Mouse (Mus musculus): ENCODE data around the gene Osbp.

DNA sequence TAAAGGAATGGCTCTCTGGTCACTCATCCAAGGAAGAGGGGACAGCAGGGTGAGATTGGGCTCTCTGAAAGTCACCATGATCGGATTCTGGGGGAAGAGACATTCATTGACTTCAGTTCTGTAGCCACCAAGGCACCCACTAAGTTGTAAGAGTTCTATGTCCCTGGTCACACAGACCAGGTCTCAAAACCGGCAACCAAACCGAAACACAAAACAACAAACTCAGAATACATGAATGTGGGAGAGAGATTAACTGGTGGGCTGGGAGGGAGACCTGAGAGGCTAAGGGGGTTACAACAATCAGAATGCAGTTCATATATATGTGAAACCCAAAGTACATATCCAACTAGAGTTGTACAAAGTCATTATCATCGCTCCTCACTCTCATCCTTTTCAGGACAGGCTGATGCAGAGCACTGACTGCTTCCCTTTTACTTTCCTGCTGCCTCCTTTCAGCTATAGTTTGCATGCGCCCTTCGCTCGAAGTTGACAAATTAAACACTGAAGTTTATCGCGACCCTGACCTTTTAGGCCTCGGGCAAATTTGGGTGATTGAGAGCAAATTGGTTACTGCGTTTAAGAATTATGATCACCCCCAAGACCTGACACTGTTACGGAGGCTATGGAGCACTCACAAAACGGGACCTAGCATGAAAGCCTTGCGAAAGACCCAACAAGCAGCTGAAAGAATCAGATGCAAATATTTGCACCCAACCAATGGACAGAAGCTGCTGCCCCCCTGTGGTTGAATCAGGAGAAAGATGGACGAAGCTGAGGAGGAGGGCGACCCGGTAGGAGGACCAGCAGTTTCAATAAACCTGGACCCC is 41.6 kb downstream of the Osbp start:
- TF ChIP-seq CTCF (IDR thresholded peaks at IDR 0.05; ENCODE audit: borderline replicate concordance, insufficient read depth, low read depth, low read length) (peak; percentile 16; the same call in 1 of the 2 replicates), POLR2A (IDR thresholded peaks at IDR 0.05; ENCODE audit: borderline replicate concordance, insufficient read depth, low read length) (no peak)
